Mouse (Mus musculus) naive thymus-derived CD4-positive, alpha-beta T cell, adult 2 months (primary cell): Measurements from ENCODE around the gene Adamtsl1.

Experiments
- DNase-seq: peaks from one replicate; pipeline ENCODE4 v3.0.0-alpha.2; 2011; ENCODE audit warnings: low read depth

Gene Adamtsl1

GRCm38 (mm10) chr4:86317916-86318542 lies 804.1 kb downstream of the Adamtsl1 start:
- DNase-seq = no peak

- no peak for DNase-seq
These were observed 811.4 kb downstream of the Adamtsl1 start for GRCm38 (mm10) chr4:86325411-86325810.

- no peak for DNase-seq
These were observed 812.0 kb downstream of the Adamtsl1 start for GRCm38 (mm10) chr4:86326003-86326402.

GRCm38 (mm10) chr4:86326638-86327037 lies 812.7 kb downstream of the Adamtsl1 start:
- DNase-seq = no peak

- no peak for DNase-seq
These were observed 815.5 kb downstream of the Adamtsl1 start for GRCm38 (mm10) chr4:86329481-86329880.

- no peak for DNase-seq
These were observed 822.0 kb downstream of the Adamtsl1 start for GRCm38 (mm10) chr4:86335861-86336415.

GRCm38 (mm10) chr4:86337216-86337765 lies 823.3 kb downstream of the Adamtsl1 start:
- DNase-seq = no peak

GRCm38 (mm10) chr4:86349341-86349740 lies 835.4 kb downstream of the Adamtsl1 start:
- no peak for DNase-seq

GRCm38 (mm10) chr4:86352121-86352520 lies 838.1 kb downstream of the Adamtsl1 start:
- no peak for DNase-seq

GRCm38 (mm10) chr4:86353550-86353949 lies 839.6 kb downstream of the Adamtsl1 start:
- no peak for DNase-seq

GRCm38 (mm10) chr4:86359398-86359797 lies 845.4 kb downstream of the Adamtsl1 start:
- no peak for DNase-seq

GRCm38 (mm10) chr4:86369055-86369454 lies 855.1 kb downstream of the Adamtsl1 start:
- DNase-seq = no peak

GRCm38 (mm10) chr4:86373166-86373565 lies 859.2 kb downstream of the Adamtsl1 start:
- no peak for DNase-seq

GRCm38 (mm10) chr4:86383124-86383523 lies 869.2 kb downstream of the Adamtsl1 start:
- no peak for DNase-seq

GRCm38 (mm10) chr4:86385121-86385520 lies 871.1 kb downstream of the Adamtsl1 start:
- no peak for DNase-seq

- DNase-seq = no peak
These were observed 874.5 kb downstream of the Adamtsl1 start for GRCm38 (mm10) chr4:86388430-86388829.

GRCm38 (mm10) chr4:86391176-86391575 lies 877.2 kb downstream of the Adamtsl1 start:
- no peak for DNase-seq

- DNase-seq = no peak
These were observed 881.7 kb downstream of the Adamtsl1 start for GRCm38 (mm10) chr4:86395636-86396035.

GRCm38 (mm10) chr4:86396672-86397288 lies 882.8 kb downstream of the Adamtsl1 start:
- DNase-seq = no peak

- no peak for DNase-seq
These were observed 883.5 kb downstream of the Adamtsl1 start for GRCm38 (mm10) chr4:86397470-86397869.

GRCm38 (mm10) chr4:86401116-86401515 lies 887.1 kb downstream of the Adamtsl1 start:
- no peak for DNase-seq

GRCm38 (mm10) chr4:86406501-86407199 lies 892.7 kb downstream of the Adamtsl1 start:
- DNase-seq = no peak

- no peak for DNase-seq
These were observed 893.2 kb downstream of the Adamtsl1 start for GRCm38 (mm10) chr4:86407200-86407527.
